ENCODE assay signal across 8 mouse cellular contexts in genomic region chr17:33523431-33523917, GRCm38 (mm10). TPM values are rescaled to one million over a fixed set of nuclear protein-coding genes. Genes with fewer than 3 reads are reported as not detected.
DNase-seq lines count a peak whose midpoint lies in the region; ATAC-seq and TF ChIP-seq lines count a peak whose summit lies in the region.

No protein-coding gene starts in this region.

- no peaks in the 10 kb centered on the region for H3K36me3 ChIP-seq in forebrain, embryonic 11.5 days (ENCODE audit: control insufficient read depth, insufficient read depth, low read length)
- peaks cover 1% of the 10 kb centered on the region for H3K36me3 ChIP-seq in neural tube, embryonic 12.5 days

- H3K9me3 ChIP-seq in forebrain, embryonic 11.5 days (ENCODE audit: control insufficient read depth, low read length): no peaks in the 10 kb centered on the region
- no peaks in the 10 kb centered on the region for H3K9me3 ChIP-seq in neural tube, embryonic 12.5 days

- intact Hi-C loops in gastrocnemius, postnatal 14 days (cut with DNase I; ENCODE audit: low total_unique reads): no loop called here

- peak overlapping the region; percentile 72 for H3K4me2 ChIP-seq in forebrain, embryonic 11.5 days (ENCODE audit: low read depth, low read length, severe bottlenecking)
- H3K4me2 ChIP-seq in neural tube, embryonic 12.5 days (replicated peaks): peak overlapping the region; percentile 74

- 10% methylated on average over 13 of the region's 13 CpGs for WGBS in forebrain, embryonic 11.5 days
- WGBS in neural tube, embryonic 12.5 days: 3% methylated on average over 13 of the region's 13 CpGs

- no peak for TF ChIP-seq CTCF in layer of hippocampus, adult 2 months (conservative IDR thresholded peaks at IDR 0.05)

- H3K9ac ChIP-seq in forebrain, embryonic 11.5 days (ENCODE audit: low read length): peak overlapping the region; percentile 74
- H3K9ac ChIP-seq in neural tube, embryonic 12.5 days: peak overlapping the region; percentile 65

- H3K4me3 ChIP-seq in layer of hippocampus, adult 2 months: peak overlapping the region; percentile 83
- peak overlapping the region; percentile 62 for H3K4me3 ChIP-seq in forebrain, embryonic 11.5 days (ENCODE audit: low read depth, low read length)
- H3K4me3 ChIP-seq in neural tube, embryonic 12.5 days: peak overlapping the region; percentile 61

- no peak for DNase-seq in layer of hippocampus, adult 2 months (ENCODE audit: low spot score in 2 of 2)
- DNase-seq in layer of hippocampus, adult 9-11 months: no peak
- DNase-seq in NIH3T3 (ENCODE audit: low read depth): peak; percentile 35
- DNase-seq in forebrain, embryonic 11.5 days (ENCODE audit: low spot score): peak; percentile 64
- DNase-seq in kidney, postnatal 14 days: peak; percentile 22
- DNase-seq in testis, postnatal 10 days (ENCODE audit: low spot score): no peak
- DNase-seq in gastrocnemius, postnatal 14 days: no peak

- ATAC-seq in forebrain, embryonic 11.5 days (replicated peaks; ENCODE audit: low FRiP score): peak; percentile 65
- peak; percentile 43 for ATAC-seq in neural tube, embryonic 12.5 days (ENCODE audit: low FRiP score, low read depth)

- peak overlapping the region; percentile 88 for H3K27ac ChIP-seq in layer of hippocampus, adult 2 months
- H3K27ac ChIP-seq in forebrain, embryonic 11.5 days (ENCODE audit: low read depth, low read length): peak overlapping the region; percentile 70
- 0 out of 2 replicates have a peak overlapping the region, but pooled peaks have one; percentile 26 for H3K27ac ChIP-seq in neural tube, embryonic 12.5 days

- no peaks in the 10 kb centered on the region for H3K27me3 ChIP-seq in forebrain, embryonic 11.5 days (ENCODE audit: control insufficient read depth, insufficient read depth, low read length)
- no peaks in the 10 kb centered on the region for H3K27me3 ChIP-seq in neural tube, embryonic 12.5 days (replicated peaks)

- peaks cover 9% of the 10 kb centered on the region; the same call in 1 of the 2 replicates for H3K4me1 ChIP-seq in forebrain, embryonic 11.5 days (replicated peaks; ENCODE audit: control insufficient read depth, insufficient read depth, low read length)
- H3K4me1 ChIP-seq in neural tube, embryonic 12.5 days: peaks cover 15% of the 10 kb centered on the region

RNA-seq across cellular contexts. Expression of gene Adamts10, which starts 0.5 kb away (rescaled TPM):
- total RNA-seq in layer of hippocampus, adult 2 months (2021): 10 to 100 TPM; 34.3 to 35.4 TPM
- polyA plus RNA-seq in forebrain, embryonic 11.5 days (2014; fragmentation: Nextera tagmentation; extraction: Ambion mirVana): 51.2 and 54.7 TPM in 2 replicates
- 46.6 and 52.1 TPM in 2 replicates for polyA plus RNA-seq in neural tube, embryonic 12.5 days (2016; fragmentation: Nextera tagmentation; extraction: Ambion mirVana)
- total RNA-seq in gastrocnemius, postnatal 14 days (2021): 10 to 100 TPM; 17.3 to 19.1 TPM

RNA-seq across cellular contexts. Expression of gene Myo1f, which starts 32.0 kb away (rescaled TPM):
- total RNA-seq in layer of hippocampus, adult 2 months (2021): 1 to 10 TPM; 1.3 to 1.5 TPM
- polyA plus RNA-seq in forebrain, embryonic 11.5 days (2014; fragmentation: Nextera tagmentation; extraction: Ambion mirVana): 1.5 and 2.2 TPM in 2 replicates
- 2.0 and 2.6 TPM in 2 replicates for polyA plus RNA-seq in neural tube, embryonic 12.5 days (2016; fragmentation: Nextera tagmentation; extraction: Ambion mirVana)
- total RNA-seq in gastrocnemius, postnatal 14 days (2021): 1 to 10 TPM in 1 of 2 experiments, under 1 TPM in 1; 0.93 to 1.4 TPM

Comparison
In these comparisons a context has a peak if more than half of its experiments do, and no peak if none do; other contexts are left out.
1. DNase-seq: peak in NIH3T3 (single experiment), forebrain, embryonic 11.5 days (single experiment) and kidney, postnatal 14 days (single experiment); none in layer of hippocampus, adult 2 months (0 of 2), layer of hippocampus, adult 9-11 months (single experiment), testis, postnatal 10 days (single experiment) and gastrocnemius, postnatal 14 days (single experiment).
2. H3K27ac ChIP-seq: peak in every context shown above with its lines; median percentile 88 in layer of hippocampus, adult 2 months; 70 in forebrain, embryonic 11.5 days; 26 in neural tube, embryonic 12.5 days.
3. Peak in every context shown above with its lines, with median percentiles within 50 percentile points of each other: H3K4me3 ChIP-seq.